Mouse (Mus musculus) monocyte, adult 2 months (primary cell): ENCODE results near the gene H2al1i.
"Not testable (repeated sequence)": the region's sequence is repeated elsewhere in the genome, so short reads cannot be mapped to it uniquely, and the experiment has no call there.

Experiments
- DNase-seq, 2 experiments: peaks; one replicate each; pipeline ENCODE4 v3.0.0; 2022; ENCODE audit warnings: low spot score in 2 of 2, low read depth in 1 of 2

Gene H2al1i

GRCm38 (mm10) chrX:11324359-11324758 is at the start of gene H2al1i:
Gene H2al1i (plus strand): TSS chrX:11324659.
- not testable (repeated sequence) for DNase-seq

GRCm38 (mm10) chrX:11277083-11277482 is 47.4 kb upstream of the H2al1i start:
- DNase-seq, result no peak

DNA sequence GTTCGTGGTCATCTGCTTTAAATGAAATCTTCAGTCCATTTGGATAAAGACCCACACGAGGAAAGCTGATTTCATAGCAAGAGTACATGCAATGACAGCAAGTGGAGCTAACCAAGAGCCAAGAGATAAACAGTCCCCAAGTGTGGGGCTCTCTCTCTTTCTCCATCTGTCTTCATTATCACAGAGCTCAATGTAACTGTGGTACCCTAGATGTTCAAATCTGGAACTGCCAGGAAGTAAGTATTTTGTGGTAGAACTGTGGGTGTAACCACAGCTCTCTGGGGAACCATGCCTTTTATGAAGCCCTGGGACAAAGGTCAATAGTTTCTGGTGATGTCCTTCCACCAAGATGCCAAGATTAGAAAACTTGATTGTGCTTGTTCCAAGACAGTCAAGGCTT is 43.7 kb upstream of the H2al1i start:
- DNase-seq, result no peak

DNA sequence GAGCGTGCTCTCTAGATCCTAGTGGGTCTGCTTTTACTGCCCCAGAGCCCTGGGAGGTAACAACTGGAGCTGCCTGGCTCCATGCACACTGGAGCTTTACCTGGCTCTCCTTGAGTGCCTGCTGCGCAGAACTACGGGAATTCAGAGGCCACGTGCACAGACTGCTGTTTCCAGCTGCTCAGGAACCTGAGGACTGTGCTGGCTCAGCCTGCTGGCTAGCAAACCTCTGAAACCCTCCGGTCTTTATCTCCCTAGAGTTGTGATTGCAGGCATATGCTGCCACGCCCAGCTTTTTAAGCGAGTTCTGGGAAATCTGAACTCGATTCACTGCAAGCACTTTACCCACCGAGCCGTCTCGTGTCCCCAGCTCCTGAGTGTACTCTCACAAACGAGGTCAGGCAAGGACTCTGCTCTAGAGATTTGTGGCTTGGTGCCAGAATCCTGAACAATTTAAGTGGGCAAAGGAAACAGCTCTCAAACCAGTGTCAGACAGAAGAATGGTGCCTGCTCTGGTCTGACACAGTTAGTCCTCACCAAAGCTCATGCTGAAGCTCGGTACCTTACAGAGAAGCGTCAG is 36.1 kb upstream of the H2al1i start:
- no peak for DNase-seq

- DNase-seq, result no peak
Observed at GRCm38 (mm10) chrX:11289244-11289643, 35.2 kb upstream of the H2al1i start.

- not testable (repeated sequence) for DNase-seq
Observed at GRCm38 (mm10) chrX:11298957-11299356, 25.5 kb upstream of the H2al1i start, which contains the start of gene H2al1a. Gene H2al1a (plus strand): TSS chrX:11299257.

- not testable (repeated sequence) for DNase-seq
Observed at GRCm38 (mm10) chrX:11302132-11302531, 22.3 kb upstream of the H2al1i start, which contains the start of gene H2al1b. Gene H2al1b (plus strand): TSS chrX:11302432.

DNA sequence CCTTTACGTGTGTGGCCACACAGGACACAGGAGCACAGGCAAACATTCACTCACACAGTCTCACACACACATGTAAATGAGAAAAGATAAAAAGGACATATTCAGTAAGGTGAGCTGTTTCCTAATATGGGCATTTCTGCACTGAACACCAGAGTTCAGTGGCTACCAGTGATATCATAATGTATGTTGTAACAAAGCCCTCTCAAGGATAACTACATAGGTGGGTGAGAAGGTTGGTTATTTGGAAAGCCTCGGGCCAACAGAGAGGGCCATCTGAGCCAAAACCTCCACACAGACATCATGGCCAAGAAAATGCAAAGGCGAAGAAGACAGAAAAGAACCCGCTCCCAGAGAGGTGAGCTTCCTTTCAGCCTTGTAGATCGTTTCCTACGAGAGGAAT is 19.1 kb upstream of the H2al1i start, which contains the start of gene H2al1c:
Gene H2al1c, plus strand, starts transcription at position 301 of the 400 bp plus-strand sequence.
- DNase-seq, result not testable (repeated sequence)

DNA sequence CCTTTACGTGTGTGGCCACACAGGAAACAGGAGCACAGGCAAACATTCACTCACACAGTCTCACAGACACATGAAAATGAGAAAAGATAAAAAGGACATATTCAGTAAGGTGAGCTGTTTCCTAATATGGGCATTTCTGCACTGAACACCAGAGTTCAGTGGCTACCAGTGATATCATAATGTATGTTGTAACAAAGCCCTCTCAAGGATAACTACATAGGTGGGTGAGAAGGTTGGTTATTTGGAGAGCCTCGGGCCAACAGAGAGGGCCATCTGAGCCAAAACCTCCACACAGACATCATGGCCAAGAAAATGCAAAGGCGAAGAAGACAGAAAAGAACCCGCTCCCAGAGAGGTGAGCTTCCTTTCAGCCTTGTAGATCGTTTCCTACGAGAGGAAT is 15.9 kb upstream of the H2al1i start, which contains the start of gene H2al1d:
Gene H2al1d, plus strand, starts transcription at position 301 of the 400 bp plus-strand sequence.
- not testable (repeated sequence) for DNase-seq

DNA sequence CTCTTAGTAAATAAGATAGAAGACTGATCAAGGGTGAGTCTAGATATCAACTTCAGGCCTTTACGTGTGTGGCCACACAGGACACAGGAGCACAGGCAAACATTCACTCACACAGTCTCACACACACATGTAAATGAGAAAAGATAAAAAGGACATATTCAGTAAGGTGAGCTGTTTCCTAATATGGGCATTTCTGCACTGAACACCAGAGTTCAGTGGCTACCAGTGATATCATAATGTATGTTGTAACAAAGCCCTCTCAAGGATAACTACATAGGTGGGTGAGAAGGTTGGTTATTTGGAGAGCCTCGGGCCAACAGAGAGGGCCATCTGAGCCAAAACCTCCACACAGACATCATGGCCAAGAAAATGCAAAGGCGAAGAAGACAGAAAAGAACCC is 12.8 kb upstream of the H2al1i start, which contains the start of gene H2al1e:
Gene H2al1e, plus strand, starts transcription at position 301 of the 400 bp plus-strand sequence.
- DNase-seq, result not testable (repeated sequence)

DNA sequence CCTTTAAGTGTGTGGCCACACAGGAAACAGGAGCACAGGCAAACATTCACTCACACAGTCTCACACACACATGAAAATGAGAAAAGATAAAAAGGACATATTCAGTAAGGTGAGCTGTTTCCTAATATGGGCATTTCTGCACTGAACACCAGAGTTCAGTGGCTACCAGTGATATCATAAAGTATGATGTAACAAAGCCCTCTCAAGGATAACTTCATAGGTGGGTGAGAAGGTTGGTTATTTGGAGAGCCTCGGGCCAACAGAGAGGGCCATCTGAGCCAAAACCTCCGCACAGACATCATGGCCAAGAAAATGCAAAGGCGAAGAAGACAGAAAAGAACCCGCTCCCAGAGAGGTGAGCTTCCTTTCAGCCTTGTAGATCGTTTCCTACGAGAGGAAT is 9.6 kb upstream of the H2al1i start, which contains the start of gene H2al1f:
Gene H2al1f, plus strand, starts transcription at position 301 of the 400 bp plus-strand sequence.
- not testable (repeated sequence) for DNase-seq

- DNase-seq, result not testable (repeated sequence)
Observed at GRCm38 (mm10) chrX:11317956-11318355, 6.5 kb upstream of the H2al1i start, which contains the start of gene H2al1g. Gene H2al1g (plus strand): TSS chrX:11318256.

- not testable (repeated sequence) for DNase-seq
Observed at GRCm38 (mm10) chrX:11321192-11321591, 3.3 kb upstream of the H2al1i start, which contains the start of gene H2al1h. Gene H2al1h (plus strand): TSS chrX:11321492.

- not testable (repeated sequence) for DNase-seq
Observed at GRCm38 (mm10) chrX:11327522-11327921, 3.1 kb downstream of the H2al1i start, which contains the start of gene H2al1j. Gene H2al1j (plus strand): TSS chrX:11327822.

- DNase-seq, result no peak
Observed at GRCm38 (mm10) chrX:11345762-11346161, 21.3 kb downstream of the H2al1i start.

DNA sequence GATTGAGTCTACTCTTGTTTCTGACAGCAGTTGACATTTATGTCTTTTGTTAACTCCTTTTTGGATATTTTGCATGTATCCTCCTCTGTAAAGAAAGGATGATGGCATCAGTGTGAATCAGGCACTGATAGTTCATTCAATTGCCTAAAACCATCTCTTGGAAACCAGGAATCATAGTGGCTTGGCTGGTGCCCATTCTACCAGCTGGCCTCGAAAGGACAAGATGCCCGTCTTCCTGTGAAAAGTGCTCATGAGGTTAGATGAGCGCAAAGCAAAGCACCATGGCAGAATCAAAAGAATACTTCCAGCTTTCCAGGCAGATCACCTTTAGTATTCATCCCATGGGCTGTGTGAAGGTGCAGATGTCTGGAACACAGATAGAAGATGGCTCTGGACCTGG is 22.3 kb downstream of the H2al1i start:
- DNase-seq, result no peak

GRCm38 (mm10) chrX:11360823-11361222 is 36.4 kb downstream of the H2al1i start:
- DNase-seq, result no peak

- DNase-seq, result peak in 1 of 2 experiments; percentile 1
Observed at GRCm38 (mm10) chrX:11361261-11361660, 36.8 kb downstream of the H2al1i start.

GRCm38 (mm10) chrX:11363890-11364289 is 39.4 kb downstream of the H2al1i start:
- no peak for DNase-seq

DNA sequence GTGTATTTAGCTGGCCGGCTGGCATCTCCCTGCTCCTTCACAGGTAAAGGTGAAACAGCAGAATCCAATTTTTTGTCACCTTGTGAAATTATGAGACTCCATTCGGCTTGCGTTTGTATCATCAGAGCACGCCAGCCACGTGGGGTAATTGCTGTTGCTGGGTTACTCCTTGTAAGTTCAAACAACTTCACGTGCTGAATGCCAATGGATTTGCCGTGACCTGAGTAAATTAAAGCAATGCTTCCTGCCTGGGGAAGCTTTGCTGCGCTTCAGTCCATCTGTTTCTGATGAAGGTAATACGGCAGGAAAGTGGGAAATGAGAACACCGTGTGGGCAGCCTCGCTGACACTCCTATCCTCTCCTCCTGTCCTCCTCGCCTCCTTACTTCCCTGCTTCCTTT is 40.7 kb downstream of the H2al1i start:
- no peak for DNase-seq
